Mouse (Mus musculus): ENCODE measurements at regions not wholly inside any gene's neighbourhood (a gene's known extent, or its start where the extent isn't known, plus 50 kb on each side); places are given as distances from the start of the nearest gene placed in this dataset.

- TF ChIP-seq ZC3H11A (IDR thresholded peaks at IDR 0.05; ENCODE audit: borderline replicate concordance, low read depth, low read length) (no peak), HCFC1 (IDR thresholded peaks at IDR 0.05; ENCODE audit: borderline replicate concordance, insufficient read depth, low read length) (no peak), CHD2 (IDR thresholded peaks at IDR 0.05; ENCODE audit: low read depth, low read length) (no peak)
These were observed 374.8 kb downstream of the Ptprc start for GRCm38 (mm10) chr1:137800752-137801151.

Measured in ES-E14 (cell line).